Mouse (Mus musculus) liver, adult (tissue): ENCODE results near the gene Sema3c.

Source experiments
- GATA4 ChIP-seq: IDR thresholded peaks from 2 replicates; pipeline ENCODE4 v1.6.1; 2014; ENCODE audit warnings: mild to moderate bottlenecking, low read length; ENCODE audit not compliant: insufficient replicate concordance

Gene Sema3c

GRCm38 (mm10) chr5:17573694-17574380 lies at the start of gene Sema3c:
TSS of gene Sema3c (plus strand) at chr5:17574281.
- no peak for TF ChIP-seq GATA4

GRCm38 (mm10) chr5:17543141-17543540 lies 30.9 kb upstream of the Sema3c start:
- no peak for TF ChIP-seq GATA4

- no peak for TF ChIP-seq GATA4
Observed at GRCm38 (mm10) chr5:17544904-17545449, 29.1 kb upstream of the Sema3c start.

- no peak for TF ChIP-seq GATA4
Observed at GRCm38 (mm10) chr5:17551693-17552092, 22.4 kb upstream of the Sema3c start.

- TF ChIP-seq GATA4: no peak
Observed at GRCm38 (mm10) chr5:17556073-17556473, 18.0 kb upstream of the Sema3c start.

GRCm38 (mm10) chr5:17556715-17557265 lies 17.3 kb upstream of the Sema3c start:
- no peak for TF ChIP-seq GATA4

- no peak for TF ChIP-seq GATA4
Observed at GRCm38 (mm10) chr5:17571571-17571970, 2.5 kb upstream of the Sema3c start.

GRCm38 (mm10) chr5:17574413-17575182 lies 517 bp downstream of the Sema3c start:
- TF ChIP-seq GATA4: no peak

- no peak for TF ChIP-seq GATA4
Observed at GRCm38 (mm10) chr5:17575183-17575495, 1.1 kb downstream of the Sema3c start.

- TF ChIP-seq GATA4: no peak
Observed at GRCm38 (mm10) chr5:17576069-17576468, 2.0 kb downstream of the Sema3c start.

GRCm38 (mm10) chr5:17582047-17582515 lies 8.0 kb downstream of the Sema3c start:
- TF ChIP-seq GATA4: no peak

- no peak for TF ChIP-seq GATA4
Observed at GRCm38 (mm10) chr5:17584299-17584945, 10.3 kb downstream of the Sema3c start.

- no peak for TF ChIP-seq GATA4
Observed at GRCm38 (mm10) chr5:17586518-17587210, 12.6 kb downstream of the Sema3c start.

- no peak for TF ChIP-seq GATA4
Observed at GRCm38 (mm10) chr5:17591908-17592307, 17.8 kb downstream of the Sema3c start.

- TF ChIP-seq GATA4: no peak
Observed at GRCm38 (mm10) chr5:17601700-17602099, 27.6 kb downstream of the Sema3c start.

- no peak for TF ChIP-seq GATA4
Observed at GRCm38 (mm10) chr5:17620619-17621018, 46.5 kb downstream of the Sema3c start.
